Mouse (Mus musculus) brain, embryonic 14.5 days (tissue): ENCODE data around the gene Mindy1.

Source experiments
- CTCF ChIP-seq: fragments of 200-500 bp; IDR thresholded peaks from 2 replicates; pipeline ENCODE4 v1.5.1; 2012; ENCODE audit warnings: inconsistent platforms, mild to moderate bottlenecking, moderate library complexity, borderline replicate concordance; ENCODE audit not compliant: insufficient read depth, insufficient read length; ENCODE audit errors: extremely low read depth
- POLR2A ChIP-seq: fragments of 200-500 bp; IDR thresholded peaks from 2 replicates; pipeline ENCODE4 v1.6.1; 2012; ENCODE audit warnings: mild to moderate bottlenecking, inconsistent platforms, borderline replicate concordance; ENCODE audit not compliant: poor library complexity, insufficient read depth, insufficient read length, severe bottlenecking; ENCODE audit errors: extremely low read depth

DNA sequence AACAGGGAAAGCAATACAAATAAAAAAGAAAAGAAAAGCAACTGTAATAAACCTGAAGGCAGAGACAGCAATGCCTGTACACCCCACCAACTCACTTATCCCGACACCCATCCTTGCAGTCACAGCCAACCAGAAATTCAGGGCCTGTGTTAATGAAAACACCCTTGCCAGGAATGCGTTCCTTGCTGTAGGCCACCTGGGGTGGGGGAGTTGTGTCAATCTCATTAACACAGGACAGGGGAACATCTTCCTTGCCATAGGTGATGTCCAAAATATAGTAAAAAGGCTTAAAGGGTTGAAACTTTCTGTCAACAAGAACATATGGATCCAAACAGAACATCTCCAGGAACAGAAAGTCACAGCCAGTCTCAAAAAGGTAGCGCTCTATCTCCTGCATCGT lies 57.1 kb downstream of the Mindy1 start:
- TF ChIP-seq CTCF (no peak), POLR2A (no peak)
